Mouse (Mus musculus) C2C12 (cell line): ENCODE data around the gene Sec14l2.

ENCODE experiments used
- CEBPB ChIP-seq: IDR thresholded peaks from one replicate; pipeline ENCODE4 v1.6.1; 2011; ENCODE audit warnings: low read depth, mild to moderate bottlenecking, control low read depth, moderate library complexity
- CTCF ChIP-seq: IDR thresholded peaks from one replicate; pipeline ENCODE4 v1.5.1; 2011; ENCODE audit not compliant: control insufficient read depth, insufficient read depth, insufficient read length
- MAX ChIP-seq: IDR thresholded peaks from one replicate; pipeline ENCODE4 v1.6.1; 2011; ENCODE audit warnings: mild to moderate bottlenecking, control low read depth
- MYOG ChIP-seq: IDR thresholded peaks from one replicate; pipeline ENCODE4 v1.6.1; 2011; ENCODE audit not compliant: control insufficient read depth, insufficient read length; ENCODE audit errors: extremely low read depth
- USF1 ChIP-seq: IDR thresholded peaks from one replicate; pipeline ENCODE4 v1.6.1; 2011; ENCODE audit warnings: low read depth, mild to moderate bottlenecking, control low read depth, moderate library complexity

- TF ChIP-seq CTCF (no peak), CEBPB (no peak), MYOG (no peak), USF1 (no peak), MAX (no peak)
These were observed 19.7 kb downstream of the Sec14l2 start for GRCm38 (mm10) chr11:4103522-4103921.
